Mouse (Mus musculus) C2C12 (cell line): Measurements from ENCODE around the gene Tmem233. TPM values are rescaled to one million over a fixed set of nuclear protein-coding genes. Genes with fewer than 3 reads are reported as not detected.

Experiments
- H3K27me3 ChIP-seq: one replicate; pipeline ENCODE4 v1.6.1; 2011; ENCODE audit not compliant: control insufficient read depth, insufficient read depth, insufficient read length
- H3K36me3 ChIP-seq: one replicate; pipeline ENCODE4 v1.6.1; 2011; ENCODE audit not compliant: control insufficient read depth, insufficient read depth
- H3K4me3 ChIP-seq: one replicate; pipeline ENCODE4 v1.5.1; 2011; ENCODE audit warnings: mild to moderate bottlenecking, control low read depth; ENCODE audit not compliant: poor library complexity, insufficient read depth, severe bottlenecking
- H3K79me2 ChIP-seq: one replicate; pipeline ENCODE4 v1.6.1; 2011; ENCODE audit not compliant: control insufficient read depth, insufficient read depth
- H3K79me3 ChIP-seq: one replicate; pipeline ENCODE4 v1.6.1; 2011; ENCODE audit warnings: low read depth, control low read depth
- H3ac ChIP-seq: one replicate; pipeline ENCODE3; 2011; ENCODE audit warnings: low read depth; ENCODE audit not compliant: control insufficient read depth, insufficient read length
- CEBPB ChIP-seq: IDR thresholded peaks from one replicate; pipeline ENCODE4 v1.6.1; 2011; ENCODE audit warnings: low read depth, mild to moderate bottlenecking, control low read depth, moderate library complexity
- CTCF ChIP-seq: IDR thresholded peaks from one replicate; pipeline ENCODE4 v1.5.1; 2011; ENCODE audit not compliant: control insufficient read depth, insufficient read depth, insufficient read length
- FOSL1 ChIP-seq: IDR thresholded peaks from one replicate; pipeline ENCODE4 v1.8.0; 2011; ENCODE audit warnings: mild to moderate bottlenecking, low read length; ENCODE audit not compliant: poor library complexity, insufficient read depth, severe bottlenecking
- MAX ChIP-seq: IDR thresholded peaks from one replicate; pipeline ENCODE4 v1.6.1; 2011; ENCODE audit warnings: mild to moderate bottlenecking, control low read depth
- MYOD1 ChIP-seq: IDR thresholded peaks from one replicate; pipeline ENCODE4 v1.6.1; 2011; ENCODE audit warnings: low read depth; ENCODE audit not compliant: control insufficient read depth, insufficient read length
- MYOG ChIP-seq: IDR thresholded peaks from one replicate; pipeline ENCODE4 v1.6.1; 2011; ENCODE audit not compliant: control insufficient read depth, insufficient read length; ENCODE audit errors: extremely low read depth
- USF1 ChIP-seq: IDR thresholded peaks from one replicate; pipeline ENCODE4 v1.6.1; 2011; ENCODE audit warnings: low read depth, mild to moderate bottlenecking, control low read depth, moderate library complexity
- polyA plus RNA-seq: library from polyadenylated mRNA; unstranded; fragments of >200 nt; fragmentation: generic; extraction: Trizol; gene quantifications from one replicate; pipeline ENCODE4 v1.2.1, GENCODE M21; 2012; ENCODE audit warnings: missing spikeins

The Tmem233 gene
- polyA plus RNA-seq, 1 experiment = not detected

DNA sequence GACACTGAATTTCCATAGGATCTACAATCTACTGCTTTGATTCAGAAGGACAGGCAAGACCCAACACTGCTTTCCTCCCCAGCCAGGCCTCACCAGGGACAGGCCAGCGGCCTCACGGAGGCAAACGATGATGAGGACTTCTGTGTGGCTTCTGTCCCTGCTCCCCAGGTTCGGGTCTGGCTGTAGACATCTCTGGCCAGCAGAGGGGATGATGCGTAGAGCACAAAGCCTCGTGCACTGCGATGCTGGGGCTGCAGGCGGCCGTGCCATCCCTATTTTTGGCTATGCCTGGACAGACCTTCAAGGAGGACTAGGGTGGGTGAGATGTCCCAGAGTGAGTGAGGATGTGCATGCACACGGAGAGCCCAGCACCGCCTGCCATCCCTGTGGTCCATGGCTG, 68.8 kb downstream of the Tmem233 start:
- Histone ChIP-seq H3ac (no peak overlapping the region), H3K79me2 (no peaks in the 10 kb centered on the region), H3K27me3 (no peaks in the 10 kb centered on the region), H3K79me3 (no peaks in the 10 kb centered on the region), H3K4me3 (no peak overlapping the region), H3K36me3 (peaks cover 57% of the 10 kb centered on the region)
- TF ChIP-seq USF1 (no peak), MYOD1 (no peak), CEBPB (no peak), MYOG (no peak), FOSL1 (no peak), CTCF (no peak), MAX (no peak)

DNA sequence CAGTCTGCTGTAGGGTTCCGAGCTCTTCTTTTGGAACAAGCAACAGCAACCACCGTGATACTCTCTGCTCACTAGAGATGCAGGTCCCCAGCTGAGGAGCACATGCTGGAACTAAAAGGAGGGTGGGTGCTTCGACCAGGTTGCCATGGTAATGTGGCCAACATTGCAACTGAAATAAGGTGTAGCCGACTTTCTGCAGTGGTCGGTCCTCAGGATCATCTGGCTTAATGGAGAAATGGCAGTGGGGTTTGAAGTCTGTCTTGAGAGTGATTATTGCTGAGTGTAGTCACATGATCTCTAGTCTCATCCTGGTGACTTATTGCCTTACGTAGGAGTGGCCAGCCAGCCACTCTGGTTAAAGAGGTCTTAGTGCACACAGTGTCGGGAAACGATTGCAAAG, 69.2 kb downstream of the Tmem233 start:
- TF ChIP-seq FOSL1 (no peak), CEBPB (no peak), CTCF (no peak), MYOD1 (no peak), MYOG (no peak), USF1 (no peak), MAX (no peak)
- no peak overlapping the region for H3K4me3 ChIP-seq
- H3K27me3 ChIP-seq = no peaks in the 10 kb centered on the region
- H3ac ChIP-seq = no peak overlapping the region
- no peaks in the 10 kb centered on the region for H3K79me3 ChIP-seq
- peaks cover 53% of the 10 kb centered on the region for H3K36me3 ChIP-seq
- no peaks in the 10 kb centered on the region for H3K79me2 ChIP-seq

DNA sequence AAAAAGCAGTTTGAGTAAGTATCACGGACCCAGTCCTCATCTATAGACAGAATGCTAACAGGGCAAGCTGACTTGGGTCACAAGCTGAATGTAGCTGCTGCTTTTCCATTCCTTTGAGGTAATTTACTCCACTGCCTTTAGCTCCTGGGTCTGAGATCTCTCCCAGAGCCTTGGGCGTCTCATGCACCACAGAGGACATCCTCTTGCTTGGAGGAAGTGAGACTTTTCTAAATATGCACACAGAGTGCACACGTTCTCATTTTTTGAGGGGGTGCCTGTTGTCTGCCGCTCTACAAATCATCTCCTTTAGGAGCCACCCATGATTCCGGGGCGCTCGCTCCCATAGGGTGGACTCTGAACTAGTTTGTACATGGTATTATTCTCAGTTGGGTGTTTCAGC, 70.5 kb downstream of the Tmem233 start:
- Histone ChIP-seq H3K27me3 (no peaks in the 10 kb centered on the region), H3K36me3 (peaks cover 50% of the 10 kb centered on the region), H3K4me3 (no peak overlapping the region), H3ac (no peak overlapping the region), H3K79me3 (no peaks in the 10 kb centered on the region), H3K79me2 (no peaks in the 10 kb centered on the region)
- TF ChIP-seq CEBPB = no peak
- TF ChIP-seq USF1 = no peak

DNA sequence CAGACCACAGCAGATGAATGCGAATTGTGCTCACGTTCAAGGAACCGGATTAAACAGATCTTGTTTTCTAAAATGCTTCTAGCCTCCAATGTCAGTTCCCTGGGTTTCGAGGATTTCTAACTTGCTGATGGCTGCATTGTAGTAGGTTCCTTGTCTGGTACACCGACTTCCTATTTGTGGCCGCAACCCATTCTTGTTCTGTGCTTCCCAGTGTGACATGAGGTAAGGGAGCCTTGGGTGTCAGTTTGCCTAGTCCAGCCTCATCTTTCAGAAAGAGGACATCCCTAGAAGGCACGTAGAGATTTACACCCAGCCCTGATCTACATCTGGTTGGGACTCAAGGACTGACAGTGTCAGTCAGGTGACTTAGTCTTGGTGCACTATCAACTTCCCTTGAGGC, 71.3 kb downstream of the Tmem233 start:
- peaks cover 43% of the 10 kb centered on the region for H3K36me3 ChIP-seq
- H3K79me3 ChIP-seq = no peaks in the 10 kb centered on the region
- no peak overlapping the region for H3K4me3 ChIP-seq
- TF ChIP-seq FOSL1 (no peak), USF1 (no peak), CEBPB (no peak), CTCF (no peak), MAX (no peak), MYOG (no peak), MYOD1 (no peak)
- H3K79me2 ChIP-seq = no peaks in the 10 kb centered on the region
- no peaks in the 10 kb centered on the region for H3K27me3 ChIP-seq
- H3ac ChIP-seq = no peak overlapping the region

DNA sequence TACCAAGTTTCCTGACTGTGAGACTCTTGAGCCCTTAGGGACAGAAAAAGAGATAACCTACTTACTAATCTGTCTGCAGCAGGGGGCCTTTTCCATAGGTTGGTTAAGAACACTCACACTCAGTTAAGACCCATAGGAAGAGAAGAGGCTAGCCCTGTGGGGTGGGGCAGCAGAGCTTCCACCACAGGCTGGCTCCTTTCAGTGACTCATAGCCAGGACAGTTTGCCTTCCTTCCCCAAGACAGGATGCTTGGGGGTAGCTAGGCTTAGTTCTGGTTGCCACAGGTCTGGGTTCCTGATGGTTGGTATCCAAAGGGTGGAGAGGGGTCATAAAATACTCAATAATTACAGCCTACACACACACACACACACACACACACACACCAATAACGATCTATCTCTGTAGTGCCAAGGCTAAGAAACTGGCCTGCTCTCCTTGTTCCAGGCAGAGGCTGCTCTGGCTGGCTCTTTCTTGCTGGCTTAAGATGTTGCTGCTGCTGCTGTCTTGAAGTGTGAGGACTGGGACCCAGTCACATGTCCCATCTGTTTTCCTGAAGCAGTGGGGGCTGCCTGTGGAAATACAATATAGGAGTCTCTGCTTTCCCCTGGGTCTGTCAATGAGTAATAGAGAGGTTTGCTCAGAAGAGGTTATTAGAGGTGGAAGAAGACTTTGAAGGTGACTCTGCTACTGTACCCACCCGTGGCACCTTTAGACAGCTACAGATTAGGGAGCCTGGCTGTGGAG, 73.0 kb downstream of the Tmem233 start:
- H3K27me3 ChIP-seq = no peaks in the 10 kb centered on the region
- H3K4me3 ChIP-seq = no peak overlapping the region
- no peak overlapping the region for H3ac ChIP-seq
- peaks cover 28% of the 10 kb centered on the region for H3K36me3 ChIP-seq
- H3K79me2 ChIP-seq = no peaks in the 10 kb centered on the region
- TF ChIP-seq MYOD1 (no peak), MAX (no peak), USF1 (no peak), CTCF (no peak), FOSL1 (no peak), CEBPB (no peak), MYOG (no peak)
- H3K79me3 ChIP-seq = no peaks in the 10 kb centered on the region
